Mouse (Mus musculus): ENCODE measurements at regions not wholly inside any gene's neighbourhood (a gene's known extent, or its start where the extent isn't known, plus 50 kb on each side); places are given as distances from the start of the nearest gene placed in this dataset.

- Histone ChIP-seq H3K9ac (ENCODE audit: low read depth, low read length, severe bottlenecking) (no peak overlapping the region), H3K27ac (replicated peaks; ENCODE audit: low read depth, low read length) (no peak overlapping the region), H3K4me3 (replicated peaks; ENCODE audit: low read length) (no peak overlapping the region), H3K4me2 (replicated peaks; ENCODE audit: low read depth, low read length, severe bottlenecking) (no peak overlapping the region), H3K36me3 (ENCODE audit: control insufficient read depth, insufficient read depth, low read length) (no peaks in the 10 kb centered on the region), H3K9me3 (ENCODE audit: control insufficient read depth, low read length) (no peaks in the 10 kb centered on the region), H3K27me3 (ENCODE audit: control insufficient read depth, insufficient read depth, low read length) (no peaks in the 10 kb centered on the region), H3K4me1 (ENCODE audit: control insufficient read depth, insufficient read depth, low read length) (no peaks in the 10 kb centered on the region)
- no peak for ATAC-seq (ENCODE audit: low FRiP score, low read depth)
- WGBS: 54% methylated on average over 6 of the region's 6 CpGs
- DNase-seq (ENCODE audit: low spot score): no peak
- no peak for TF ChIP-seq POLR2A (IDR thresholded peaks at IDR 0.05; ENCODE audit: borderline replicate concordance, extremely low read depth, insufficient read depth, insufficient read length)
Measured at GRCm38 (mm10) chr7:40736971-40737468, 161.1 kb upstream of the Vstm2b start.

GRCm38 (mm10) chr7:40737496-40737895 is 160.6 kb upstream of the Vstm2b start:
- H3K27me3 ChIP-seq (ENCODE audit: control insufficient read depth, insufficient read depth, low read length): no peaks in the 10 kb centered on the region
- TF ChIP-seq POLR2A (IDR thresholded peaks at IDR 0.05; ENCODE audit: borderline replicate concordance, extremely low read depth, insufficient read depth, insufficient read length): no peak
- H3K9ac ChIP-seq (ENCODE audit: low read depth, low read length, severe bottlenecking): no peak overlapping the region
- no peaks in the 10 kb centered on the region for H3K36me3 ChIP-seq (ENCODE audit: control insufficient read depth, insufficient read depth, low read length)
- no peak overlapping the region for H3K27ac ChIP-seq (replicated peaks; ENCODE audit: low read depth, low read length)
- no peaks in the 10 kb centered on the region for H3K4me1 ChIP-seq (ENCODE audit: control insufficient read depth, insufficient read depth, low read length)
- no peak overlapping the region for H3K4me2 ChIP-seq (replicated peaks; ENCODE audit: low read depth, low read length, severe bottlenecking)
- ATAC-seq (ENCODE audit: low FRiP score, low read depth) (no peak), DNase-seq (ENCODE audit: low spot score) (no peak)
- 73% methylated on average over 7 of the region's 7 CpGs for WGBS
- no peak overlapping the region for H3K4me3 ChIP-seq (replicated peaks; ENCODE audit: low read length)
- no peaks in the 10 kb centered on the region for H3K9me3 ChIP-seq (ENCODE audit: control insufficient read depth, low read length)

GRCm38 (mm10) chr7:40738174-40738573 is 160.0 kb upstream of the Vstm2b start:
- Histone ChIP-seq H3K9ac (ENCODE audit: low read depth, low read length, severe bottlenecking) (no peak overlapping the region), H3K27ac (replicated peaks; ENCODE audit: low read depth, low read length) (no peak overlapping the region), H3K27me3 (ENCODE audit: control insufficient read depth, insufficient read depth, low read length) (no peaks in the 10 kb centered on the region), H3K4me2 (replicated peaks; ENCODE audit: low read depth, low read length, severe bottlenecking) (no peak overlapping the region), H3K4me3 (replicated peaks; ENCODE audit: low read length) (no peak overlapping the region), H3K9me3 (ENCODE audit: control insufficient read depth, low read length) (no peaks in the 10 kb centered on the region), H3K4me1 (ENCODE audit: control insufficient read depth, insufficient read depth, low read length) (no peaks in the 10 kb centered on the region), H3K36me3 (ENCODE audit: control insufficient read depth, insufficient read depth, low read length) (no peaks in the 10 kb centered on the region)
- ATAC-seq (ENCODE audit: low FRiP score, low read depth) (no peak), DNase-seq (ENCODE audit: low spot score) (no peak)
- no peak for TF ChIP-seq POLR2A (IDR thresholded peaks at IDR 0.05; ENCODE audit: borderline replicate concordance, extremely low read depth, insufficient read depth, insufficient read length)
- 88% methylated on average over 3 of the region's 3 CpGs for WGBS

- Histone ChIP-seq H3K27me3 (ENCODE audit: control insufficient read depth, insufficient read depth, low read length) (no peaks in the 10 kb centered on the region), H3K4me3 (replicated peaks; ENCODE audit: low read length) (no peak overlapping the region), H3K36me3 (ENCODE audit: control insufficient read depth, insufficient read depth, low read length) (no peaks in the 10 kb centered on the region), H3K4me1 (ENCODE audit: control insufficient read depth, insufficient read depth, low read length) (no peaks in the 10 kb centered on the region), H3K9ac (ENCODE audit: low read depth, low read length, severe bottlenecking) (no peak overlapping the region), H3K9me3 (ENCODE audit: control insufficient read depth, low read length) (no peaks in the 10 kb centered on the region), H3K4me2 (replicated peaks; ENCODE audit: low read depth, low read length, severe bottlenecking) (no peak overlapping the region), H3K27ac (replicated peaks; ENCODE audit: low read depth, low read length) (no peak overlapping the region)
- no peak for TF ChIP-seq POLR2A (IDR thresholded peaks at IDR 0.05; ENCODE audit: borderline replicate concordance, extremely low read depth, insufficient read depth, insufficient read length)
- 61% methylated on average over 4 of the region's 4 CpGs for WGBS
- ATAC-seq (ENCODE audit: low FRiP score, low read depth): no peak
- DNase-seq (ENCODE audit: low spot score): no peak
Measured at GRCm38 (mm10) chr7:40742553-40743151, 155.5 kb upstream of the Vstm2b start.

- 37% methylated on average over 2 of the region's 2 CpGs for WGBS
- Histone ChIP-seq H3K4me3 (replicated peaks; ENCODE audit: low read length) (no peak overlapping the region), H3K4me1 (ENCODE audit: control insufficient read depth, insufficient read depth, low read length) (no peaks in the 10 kb centered on the region), H3K9ac (ENCODE audit: low read depth, low read length, severe bottlenecking) (no peak overlapping the region), H3K9me3 (ENCODE audit: control insufficient read depth, low read length) (no peaks in the 10 kb centered on the region), H3K36me3 (ENCODE audit: control insufficient read depth, insufficient read depth, low read length) (no peaks in the 10 kb centered on the region), H3K27ac (replicated peaks; ENCODE audit: low read depth, low read length) (no peak overlapping the region), H3K4me2 (replicated peaks; ENCODE audit: low read depth, low read length, severe bottlenecking) (no peak overlapping the region), H3K27me3 (ENCODE audit: control insufficient read depth, insufficient read depth, low read length) (no peaks in the 10 kb centered on the region)
- no peak for TF ChIP-seq POLR2A (IDR thresholded peaks at IDR 0.05; ENCODE audit: borderline replicate concordance, extremely low read depth, insufficient read depth, insufficient read length)
- DNase-seq (ENCODE audit: low spot score) (no peak), ATAC-seq (ENCODE audit: low FRiP score, low read depth) (no peak)
Measured at GRCm38 (mm10) chr7:40751779-40752178, 146.3 kb upstream of the Vstm2b start.

Data from limb, embryonic 14.5 days (tissue).